In the genomic region with DNA sequence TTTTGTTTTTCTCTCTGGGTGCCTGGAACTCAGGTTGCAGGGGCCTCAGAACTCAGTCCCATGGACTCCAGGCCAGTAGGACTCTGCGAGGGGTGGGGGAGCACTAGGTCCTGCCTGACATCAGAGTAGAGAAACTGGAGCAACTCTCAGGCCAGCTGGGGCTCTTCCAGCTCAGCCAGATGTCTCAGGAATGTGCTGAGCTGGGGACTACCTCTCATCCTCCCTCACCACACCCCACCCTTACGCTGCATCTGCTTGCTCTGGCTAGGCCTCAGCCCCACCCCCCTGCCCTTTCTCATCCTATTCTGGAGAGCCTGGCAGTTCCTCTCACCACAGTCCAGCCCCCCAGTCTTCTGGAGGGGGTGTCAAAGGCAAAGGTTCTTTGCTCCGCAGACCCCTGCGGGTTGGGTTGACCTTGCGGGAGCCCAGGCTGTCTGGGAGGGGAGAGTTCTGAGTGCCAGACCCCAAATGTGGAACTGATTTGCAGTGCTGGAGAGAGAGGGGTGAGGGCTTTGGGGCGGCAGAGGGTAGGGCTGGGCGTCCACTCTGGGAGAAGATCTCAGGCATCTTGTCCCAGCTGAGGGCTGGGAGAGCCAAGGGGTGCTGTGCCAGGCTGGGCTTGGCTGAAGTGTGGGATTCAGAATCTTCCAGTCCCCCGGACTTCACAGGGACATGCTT, we compare ENCODE assay signal across 8 mouse cellular contexts. TPM values are rescaled to one million over a fixed set of nuclear protein-coding genes. Genes with fewer than 3 reads are reported as not detected.
A peak's percentile ranks its signal among the peaks of the same experiment; 100 is the strongest.
DNase-seq lines count a peak whose midpoint lies in the region; ATAC-seq and TF ChIP-seq lines count a peak whose summit lies in the region.

No protein-coding gene starts in this region.

- ATAC-seq in kidney, postnatal 0 days (replicated peaks; ENCODE audit: low FRiP score, low read depth): peak; percentile 68
- no peak for ATAC-seq in midbrain, embryonic 16.5 days

- H3K27me3 ChIP-seq in kidney, postnatal 0 days (ENCODE audit: insufficient read depth, low read length): no peaks in the 10 kb centered on the region
- no peaks in the 10 kb centered on the region for H3K27me3 ChIP-seq in midbrain, embryonic 16.5 days (ENCODE audit: control insufficient read depth, insufficient read depth, low read depth, low read length)

- no peak for TF ChIP-seq CTCF in kidney, postnatal 0 days (IDR thresholded peaks at IDR 0.05; ENCODE audit: low read depth)

- WGBS in kidney, postnatal 0 days: 34% methylated on average over 8 of the region's 8 CpGs
- 58% methylated on average over 8 of the region's 8 CpGs for WGBS in midbrain, embryonic 16.5 days

- H3K4me3 ChIP-seq in kidney, postnatal 0 days (replicated peaks; ENCODE audit: low read depth, low read length): no peak overlapping the region
- H3K4me3 ChIP-seq in midbrain, embryonic 16.5 days (ENCODE audit: low read depth, low read length): no peak overlapping the region

- H3K36me3 ChIP-seq in kidney, postnatal 0 days (ENCODE audit: insufficient read depth, low read length): no peaks in the 10 kb centered on the region
- no peaks in the 10 kb centered on the region for H3K36me3 ChIP-seq in midbrain, embryonic 16.5 days (ENCODE audit: control insufficient read depth, insufficient read depth, low read length)

- H3K4me2 ChIP-seq in kidney, postnatal 0 days (ENCODE audit: low read length): no peak overlapping the region
- H3K4me2 ChIP-seq in midbrain, embryonic 16.5 days (ENCODE audit: low read length): no peak overlapping the region

- peak; percentile 77 for DNase-seq in urinary bladder, postnatal 14 days (ENCODE audit: low spot score)
- no peak for DNase-seq in urinary bladder, adult 2 months (ENCODE audit: low spot score)
- peak; percentile 75 for DNase-seq in gastrocnemius, postnatal 10 days
- DNase-seq in kidney, postnatal 0 days (ENCODE audit: low spot score): peak; percentile 93
- peak; percentile 56 for DNase-seq in ovary, postnatal 14 days (ENCODE audit: low spot score)
- no peak for DNase-seq in cerebellum, postnatal 25 days
- no peak for DNase-seq in left cerebral cortex, adult 9 months (ENCODE audit: low spot score in 2 of 2)

- peaks cover 29% of the 10 kb centered on the region for H3K4me1 ChIP-seq in kidney, postnatal 0 days (replicated peaks; ENCODE audit: insufficient read depth, low read length)
- peaks cover 3% of the 10 kb centered on the region; the same call in 1 of the 2 replicates for H3K4me1 ChIP-seq in midbrain, embryonic 16.5 days (ENCODE audit: control insufficient read depth, insufficient read depth, low read length)

- peak overlapping the region; percentile 57 for H3K27ac ChIP-seq in kidney, postnatal 0 days
- H3K27ac ChIP-seq in midbrain, embryonic 16.5 days (ENCODE audit: low read length): no peak overlapping the region

- H3K9ac ChIP-seq in kidney, postnatal 0 days (ENCODE audit: low read depth, low read length): no peak overlapping the region
- H3K9ac ChIP-seq in midbrain, embryonic 16.5 days (ENCODE audit: low read depth, low read length): no peak overlapping the region

- H3K9me3 ChIP-seq in kidney, postnatal 0 days (replicated peaks; ENCODE audit: low read length): no peaks in the 10 kb centered on the region
- no peaks in the 10 kb centered on the region for H3K9me3 ChIP-seq in midbrain, embryonic 16.5 days (replicated peaks; ENCODE audit: control insufficient read depth, low read length, poor library complexity, severe bottlenecking)

RNA-seq across cellular contexts. Expression of a gene that starts 11.4 kb away (rescaled TPM):
- 4.9 and 15.4 TPM in 2 replicates for polyA plus RNA-seq in urinary bladder, adult 2 months (2012; rRNA removed)
- total RNA-seq in gastrocnemius, postnatal 10 days (2021): 10 to 100 TPM; 29.2 to 44.6 TPM
- 8.7 and 9.3 TPM in 2 replicates for polyA plus RNA-seq in kidney, postnatal 0 days (2015; fragmentation: Nextera tagmentation; extraction: Ambion mirVana)
- 1.2 and 1.9 TPM in 2 replicates for polyA plus RNA-seq in midbrain, embryonic 16.5 days (2015; fragmentation: Nextera tagmentation; extraction: Ambion mirVana)

RNA-seq across cellular contexts. Expression of a gene that starts 37.2 kb away (rescaled TPM):
- 135 and 148 TPM in 2 replicates for polyA plus RNA-seq in urinary bladder, adult 2 months (2012; rRNA removed)
- 10 to 100 TPM; 60.5 to 84.3 TPM for total RNA-seq in gastrocnemius, postnatal 10 days (2021)
- polyA plus RNA-seq in kidney, postnatal 0 days (2015; fragmentation: Nextera tagmentation; extraction: Ambion mirVana): 32.1 and 32.4 TPM in 2 replicates
- 28.3 and 33.3 TPM in 2 replicates for polyA plus RNA-seq in midbrain, embryonic 16.5 days (2015; fragmentation: Nextera tagmentation; extraction: Ambion mirVana)

Comparison
In these comparisons a context has a peak if more than half of its experiments do, and no peak if none do; other contexts are left out.
1. DNase-seq: peak in urinary bladder, postnatal 14 days (single experiment), gastrocnemius, postnatal 10 days (single experiment), kidney, postnatal 0 days (single experiment) and ovary, postnatal 14 days (single experiment); none in urinary bladder, adult 2 months (single experiment), cerebellum, postnatal 25 days (0 of 2) and left cerebral cortex, adult 9 months (0 of 2).